Mouse (Mus musculus) gastrocnemius, postnatal 4 days (tissue): ENCODE data around the gene Tex50. TPM values are rescaled to one million over a fixed set of nuclear protein-coding genes. Genes with fewer than 3 reads are reported as not detected.

Experiments
- DNase-seq, 2 experiments: peaks; one replicate each; pipeline ENCODE4 v3.0.0; 2021 to 2022; ENCODE audit warnings: low spot score in 2 of 2, mixed read lengths in 2 of 2
- total RNA-seq, 2 experiments: library from RNA; stranded (reverse); gene quantifications; 2 replicates each; pipeline ENCODE4 v1.2.3; 2021

The Tex50 gene
- total RNA-seq, 2 experiments from 2014 or later, result not detected

- no peak for DNase-seq
Measured at GRCm38 (mm10) chr1:161126461-161126860, 32.7 kb downstream of the Tex50 start.

GRCm38 (mm10) chr1:161122661-161123418 lies 36.3 kb downstream of the Tex50 start:
- DNase-seq, result no peak

- DNase-seq, result no peak
Measured at GRCm38 (mm10) chr1:161114591-161114990, 44.5 kb downstream of the Tex50 start.

DNA sequence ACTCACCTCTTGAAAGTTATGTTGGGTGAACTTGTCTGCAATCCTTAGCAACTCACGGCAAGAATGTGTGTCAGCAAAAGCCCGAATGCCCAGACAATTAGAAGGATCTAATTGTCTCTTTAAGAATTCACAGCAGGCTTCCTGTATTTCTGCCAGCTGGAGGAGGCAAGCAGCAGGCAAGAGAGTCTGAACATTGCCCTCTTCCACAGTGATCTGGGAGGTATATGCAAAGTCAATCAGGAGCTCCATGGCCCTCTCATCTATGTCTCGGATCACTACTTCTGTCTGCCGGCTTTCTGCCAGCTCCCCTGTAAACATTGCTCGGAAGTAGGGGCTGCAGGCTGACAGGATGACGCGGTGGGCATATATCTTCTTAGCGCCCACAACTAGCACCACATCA lies 49.9 kb downstream of the Tex50 start:
- DNase-seq, result no peak

Other genes with a start within 250 kb of the Tex50 start
- 1 to 10 TPM; 1.2 to 3.9 TPM for gene Serpinc1, start 180.7 kb downstream of the Tex50 start, total RNA-seq
- gene Zbtb37, start 124.5 kb downstream of the Tex50 start, total RNA-seq, result 10 to 100 TPM; 14.2 to 15.6 TPM
- 10 to 100 TPM; 13.9 to 15.3 TPM for gene Dars2, start 88.7 kb downstream of the Tex50 start, total RNA-seq
- 1 to 10 TPM; 4.9 to 5.2 TPM for gene Cenpl, start 88.6 kb downstream of the Tex50 start, total RNA-seq
- gene Klhl20, start 27.8 kb downstream of the Tex50 start, total RNA-seq, result 10 to 100 TPM; 15.4 to 18.9 TPM
- not detected for gene Ankrd45, start 16.6 kb downstream of the Tex50 start, total RNA-seq
- gene Prdx6, start 91.9 kb upstream of the Tex50 start, total RNA-seq, result 10 to 100 TPM; 75.6 to 81.5 TPM
- not detected for gene Tnfsf4, start 236.1 kb upstream of the Tex50 start, total RNA-seq